Mouse (Mus musculus): ENCODE results near the gene Slc22a20.

DNA sequence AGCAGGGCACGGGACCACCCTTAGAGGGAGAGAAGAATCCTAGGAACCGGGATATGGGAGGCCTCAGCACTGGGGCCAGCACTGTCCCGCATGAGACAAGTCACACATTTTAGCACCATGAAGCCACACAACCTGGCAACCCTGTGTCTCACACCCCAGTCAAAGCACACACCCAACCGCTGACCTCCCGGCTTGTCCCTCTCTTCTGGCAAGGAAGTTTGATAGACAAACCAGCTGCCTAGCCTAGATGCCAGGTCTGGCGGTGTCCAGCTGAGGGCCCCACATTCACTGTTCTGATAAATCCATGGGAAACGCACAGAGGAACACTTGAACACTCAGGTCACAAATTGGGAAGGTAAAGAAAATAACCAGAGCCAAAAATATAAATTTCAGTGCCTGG is 43.4 kb downstream of the Slc22a20 start:
- TF ChIP-seq CTCF (IDR thresholded peaks at IDR 0.05; ENCODE audit: low read depth), result no peak
- TF ChIP-seq EP300 (IDR thresholded peaks at IDR 0.05; ENCODE audit: low read depth), result no peak

Measured in liver, postnatal 0 days (tissue).